Mouse (Mus musculus): ENCODE results near the gene Piezo1.

The Piezo1 gene

GRCm38 (mm10) chr8:122571153-122571552 is 20.0 kb upstream of the Piezo1 start:
- DNase-seq (ENCODE audit: low spot score in 2 of 2): no peak

- DNase-seq (ENCODE audit: low spot score in 2 of 2): no peak
Observed at GRCm38 (mm10) chr8:122569996-122570395, 18.9 kb upstream of the Piezo1 start.

DNA sequence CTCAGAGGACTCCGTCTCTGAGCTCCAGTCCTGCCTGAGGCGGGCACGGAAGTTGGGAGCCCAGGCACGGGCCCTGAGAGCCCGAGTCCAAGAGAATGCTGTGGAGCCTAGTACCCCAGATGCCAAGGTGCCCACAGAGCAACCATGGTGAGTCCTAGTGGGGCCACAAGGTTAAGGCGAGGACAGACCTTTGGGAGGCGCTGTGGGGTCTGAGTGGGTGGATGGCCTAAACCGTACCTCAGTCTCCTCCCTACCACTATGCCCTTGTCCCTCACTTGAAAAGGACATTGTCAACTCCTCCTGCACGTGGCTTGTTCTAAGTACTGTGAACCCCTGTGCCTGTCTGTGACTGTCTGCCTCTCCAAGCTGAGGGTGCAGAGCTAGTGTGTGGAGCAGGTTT is 18.2 kb upstream of the Piezo1 start:
- peak in 1 of 2 experiments; percentile 63 for DNase-seq (ENCODE audit: low spot score in 2 of 2)

DNA sequence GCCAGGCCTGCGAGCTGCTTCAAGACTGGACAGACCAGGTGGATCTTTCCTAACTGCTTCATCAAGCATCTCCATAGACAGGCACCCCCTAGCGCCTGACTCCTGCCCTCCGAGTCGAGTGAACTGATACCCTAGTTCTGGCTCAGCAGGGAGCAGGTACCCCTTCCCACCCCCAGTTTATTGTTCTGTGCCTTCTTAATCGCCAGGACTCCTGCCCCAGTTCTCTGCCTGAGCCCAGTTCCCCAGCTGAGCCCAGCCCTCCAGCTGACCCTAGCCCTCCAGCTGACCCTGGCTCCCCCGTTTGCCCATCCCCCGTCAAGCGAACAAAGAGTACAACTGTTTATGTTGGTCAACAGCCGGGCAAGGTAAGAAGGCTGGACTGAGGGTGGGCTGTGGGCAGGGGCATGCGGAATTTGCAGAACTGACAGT is 17.8 kb upstream of the Piezo1 start:
- DNase-seq (ENCODE audit: low spot score in 2 of 2): peak; percentile 58 to 69

GRCm38 (mm10) chr8:122568109-122568504 is 17.0 kb upstream of the Piezo1 start:
- DNase-seq (ENCODE audit: low spot score in 2 of 2): peak in 1 of 2 experiments; percentile 82

DNA sequence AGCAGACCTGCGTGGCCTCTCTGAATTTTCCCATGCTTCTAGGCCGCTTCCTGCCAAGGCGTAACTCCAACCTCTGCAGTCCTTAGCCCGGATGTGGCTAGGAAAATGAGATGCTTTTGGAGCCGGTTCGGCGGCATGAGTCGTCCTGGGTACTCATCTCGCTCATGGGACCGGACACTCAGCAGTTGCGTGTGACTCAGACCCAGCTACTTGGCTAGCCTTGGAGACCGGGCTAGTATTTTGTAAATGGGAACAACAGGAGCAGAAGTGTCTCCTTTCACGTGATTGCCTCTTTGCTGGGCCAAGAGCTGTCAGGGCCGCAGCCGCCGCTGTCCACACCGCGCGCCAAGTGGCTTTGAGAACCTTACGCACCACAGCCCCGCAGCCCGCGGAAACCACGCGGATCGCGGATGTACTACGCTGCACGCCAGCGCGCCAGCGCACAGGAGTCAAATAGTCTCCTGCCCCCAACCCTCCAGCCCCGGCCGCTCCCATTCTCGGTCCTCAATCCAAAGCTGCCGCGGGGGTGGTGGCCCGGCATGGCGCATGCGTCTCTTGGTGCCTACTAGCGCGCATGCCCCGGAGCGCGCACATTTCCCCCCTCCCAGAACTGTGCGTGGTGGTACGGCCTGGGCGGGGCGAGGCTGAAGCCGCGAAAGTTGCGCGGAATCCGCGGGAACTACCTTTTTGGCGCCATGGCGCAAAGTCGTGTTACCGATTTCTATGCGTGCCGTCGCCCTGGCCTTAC is 16.4 kb upstream of the Piezo1 start, which contains the start of gene Cdt1:
Gene Cdt1 (plus strand): TSS at position 655 of the 748 bp plus-strand sequence.
- peak; percentile 93 to 96 for DNase-seq (ENCODE audit: low spot score in 2 of 2)

DNA sequence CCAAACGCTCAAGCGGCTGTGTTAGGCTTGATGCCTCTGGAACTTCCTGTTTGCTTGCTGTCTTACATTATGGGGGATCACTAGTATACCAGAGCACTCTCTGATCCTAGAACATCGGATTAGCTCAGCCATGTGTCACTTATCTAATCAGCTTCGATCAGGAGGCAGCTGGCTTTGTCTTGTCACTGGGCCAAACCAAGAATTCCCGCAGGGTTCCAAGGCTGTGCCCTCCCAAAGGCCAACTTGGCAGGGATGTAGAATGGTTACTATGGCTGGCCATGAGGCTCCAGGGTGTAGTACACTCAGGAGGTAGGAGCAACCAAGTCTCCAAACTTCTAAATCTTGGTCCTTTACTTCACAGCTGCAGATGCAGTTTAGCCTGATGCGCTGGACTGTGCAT is 15.6 kb upstream of the Piezo1 start:
- DNase-seq (ENCODE audit: low spot score in 2 of 2): peak in 1 of 2 experiments; percentile 45

DNA sequence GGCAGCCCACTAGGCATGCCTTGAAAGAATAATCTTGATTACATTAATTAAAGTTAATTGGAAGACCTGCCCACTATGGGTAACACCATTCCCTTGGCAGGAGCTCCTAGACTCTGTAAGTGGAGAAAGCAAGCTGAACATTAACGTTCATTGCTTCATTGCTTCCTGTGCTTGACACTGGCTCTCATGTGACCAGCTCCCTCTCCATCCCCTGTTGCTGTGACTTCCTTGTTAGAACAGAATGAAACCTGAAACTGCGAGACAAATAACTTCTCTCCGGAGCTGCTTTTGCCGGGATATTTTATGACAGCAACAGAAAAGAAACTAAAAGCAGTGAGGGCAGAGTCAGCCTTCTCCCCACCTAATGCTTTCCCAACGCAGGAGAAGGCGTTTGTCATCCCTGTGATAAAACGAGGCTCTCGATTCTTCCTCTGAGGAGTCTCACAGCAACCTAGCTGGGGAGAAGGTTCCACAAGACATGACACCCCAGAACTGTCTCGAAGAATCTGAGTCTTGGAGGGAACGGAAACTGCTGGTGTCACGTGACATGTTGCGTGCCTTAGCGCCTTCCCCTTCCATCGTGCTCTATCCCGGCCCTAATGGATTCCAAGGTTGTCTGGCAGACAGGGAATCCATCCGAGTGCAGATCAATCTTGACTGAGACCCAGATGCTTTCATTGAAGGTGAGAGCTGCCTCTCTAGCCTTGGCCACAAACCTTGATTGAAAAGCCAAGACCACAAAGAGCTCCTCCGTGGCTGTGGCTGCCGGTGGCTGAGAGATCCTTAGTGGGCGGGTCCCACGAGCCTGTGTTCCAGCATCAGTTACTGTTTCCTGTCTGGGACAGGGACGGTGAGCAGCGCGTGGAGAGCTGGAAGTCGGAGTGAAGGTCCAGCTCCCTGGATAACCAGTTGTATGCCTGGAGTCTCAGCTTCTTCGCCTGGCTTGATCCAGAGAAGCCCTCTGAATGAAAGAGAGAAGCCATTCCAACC is 13.5 kb upstream of the Piezo1 start:
- DNase-seq (ENCODE audit: low spot score in 2 of 2): no peak

DNA sequence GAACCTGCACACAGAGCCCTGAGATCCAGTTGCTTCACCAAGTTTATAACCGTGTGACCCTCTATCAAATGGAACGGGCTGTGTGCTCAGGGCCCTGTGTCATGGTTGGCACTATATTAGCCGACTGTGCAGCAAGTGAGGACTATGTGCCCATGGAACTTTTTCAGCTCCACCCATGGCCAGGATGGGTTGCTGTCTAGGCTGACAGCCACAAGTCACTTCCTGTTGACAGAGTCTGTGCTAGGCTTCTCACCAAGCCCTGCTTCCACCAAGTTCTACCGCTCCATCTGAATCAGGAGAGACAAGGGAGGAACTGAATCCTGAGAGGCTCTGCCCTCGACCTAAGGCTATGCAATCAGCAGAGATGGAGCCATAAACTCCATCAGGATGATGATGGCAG is 10.1 kb upstream of the Piezo1 start:
- DNase-seq (ENCODE audit: low spot score in 2 of 2): no peak

GRCm38 (mm10) chr8:122558671-122559349 is 7.7 kb upstream of the Piezo1 start:
- no peak for DNase-seq (ENCODE audit: low spot score in 2 of 2)

DNA sequence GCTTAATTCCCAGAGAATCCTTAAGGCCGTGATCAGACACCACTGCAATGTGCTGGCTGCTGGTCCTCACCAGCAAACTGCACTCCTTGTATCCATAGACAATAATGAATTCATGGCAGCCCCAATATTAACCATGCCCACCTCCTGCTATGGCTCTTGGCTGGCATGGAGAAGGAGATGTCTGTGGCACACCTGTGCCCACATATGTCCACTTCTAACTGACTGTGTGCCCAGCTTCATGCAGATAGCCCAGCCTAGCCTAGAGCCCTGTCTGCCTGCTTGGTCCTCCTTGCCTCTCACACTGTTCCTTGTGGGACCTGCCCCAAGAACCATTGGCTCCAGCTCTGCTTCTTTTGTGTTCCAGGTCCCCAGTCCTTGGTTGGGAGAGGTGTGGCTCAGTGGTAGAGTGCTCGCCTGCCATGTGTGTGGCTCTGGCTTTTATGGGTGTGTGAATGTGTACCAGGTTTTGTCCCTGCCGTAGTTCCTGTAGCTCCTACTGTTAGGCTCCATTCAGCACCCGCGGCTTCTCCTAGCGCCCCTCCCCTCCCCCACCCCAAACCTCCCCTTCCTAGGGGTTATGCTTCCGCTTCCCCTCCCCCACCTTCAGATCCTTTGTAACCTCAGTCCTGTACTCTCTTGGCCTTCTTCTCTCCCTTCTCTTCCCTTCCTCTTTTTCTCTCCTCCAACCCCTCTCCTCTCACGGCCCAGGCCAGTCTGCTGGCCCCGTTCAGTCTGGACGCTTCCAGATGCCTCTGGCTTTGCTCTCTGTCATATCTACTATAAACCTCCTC is 6.3 kb upstream of the Piezo1 start:
- no peak for DNase-seq (ENCODE audit: low spot score in 2 of 2)

DNA sequence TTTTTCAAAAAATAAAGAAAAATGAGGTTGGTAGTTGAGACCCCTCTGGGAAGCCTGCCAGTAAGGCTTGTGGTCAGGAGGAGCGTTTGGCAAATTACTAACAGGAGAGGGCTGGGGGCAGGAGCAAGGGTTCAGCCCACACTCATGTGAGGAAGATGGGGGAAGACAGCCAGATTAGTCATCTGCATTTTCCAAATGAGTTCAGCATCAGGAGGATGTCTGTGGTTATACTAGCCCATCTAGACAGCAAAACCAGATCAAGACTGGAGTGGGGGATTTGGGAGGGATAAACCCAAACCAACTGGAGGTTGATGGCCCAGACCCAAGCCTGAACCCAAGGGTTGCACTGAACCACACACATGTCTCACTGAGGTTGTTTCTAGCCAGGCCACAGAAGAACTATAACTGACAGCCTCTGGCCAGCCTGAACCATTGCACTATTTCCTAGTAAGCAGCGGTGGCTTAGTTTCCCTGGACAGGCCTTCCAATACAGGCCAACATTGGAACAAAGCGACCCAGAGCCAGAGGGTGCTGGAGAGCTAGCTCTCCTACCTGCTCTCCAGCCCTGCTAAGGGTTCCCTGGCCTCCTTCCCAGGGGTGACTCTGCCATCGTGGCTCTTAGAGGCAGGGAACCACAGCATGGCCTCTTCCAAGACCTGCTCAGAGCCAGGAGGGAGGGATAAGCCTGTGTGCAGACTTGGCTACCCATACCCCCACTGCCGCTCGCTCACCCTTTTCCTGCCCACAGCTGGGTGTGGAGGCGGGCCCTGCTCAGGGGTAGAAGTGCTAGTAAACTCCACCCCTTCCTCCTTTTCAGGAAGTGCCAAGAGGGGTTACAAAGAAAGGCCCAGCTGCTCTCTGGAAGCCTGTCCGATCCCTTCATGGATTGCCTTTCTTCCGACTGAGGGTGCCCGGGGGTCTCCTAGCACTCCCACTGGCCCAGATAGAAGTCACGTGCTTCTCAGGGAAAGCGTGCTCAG is 5.2 kb upstream of the Piezo1 start:
- peak; percentile 60 to 79 for DNase-seq (ENCODE audit: low spot score in 2 of 2)

GRCm38 (mm10) chr8:122554786-122555185 is 3.7 kb upstream of the Piezo1 start:
- DNase-seq (ENCODE audit: low spot score in 2 of 2): no peak

GRCm38 (mm10) chr8:122550995-122551264 is 199 bp downstream of the Piezo1 start:
- no peak for DNase-seq (ENCODE audit: low spot score in 2 of 2)

DNA sequence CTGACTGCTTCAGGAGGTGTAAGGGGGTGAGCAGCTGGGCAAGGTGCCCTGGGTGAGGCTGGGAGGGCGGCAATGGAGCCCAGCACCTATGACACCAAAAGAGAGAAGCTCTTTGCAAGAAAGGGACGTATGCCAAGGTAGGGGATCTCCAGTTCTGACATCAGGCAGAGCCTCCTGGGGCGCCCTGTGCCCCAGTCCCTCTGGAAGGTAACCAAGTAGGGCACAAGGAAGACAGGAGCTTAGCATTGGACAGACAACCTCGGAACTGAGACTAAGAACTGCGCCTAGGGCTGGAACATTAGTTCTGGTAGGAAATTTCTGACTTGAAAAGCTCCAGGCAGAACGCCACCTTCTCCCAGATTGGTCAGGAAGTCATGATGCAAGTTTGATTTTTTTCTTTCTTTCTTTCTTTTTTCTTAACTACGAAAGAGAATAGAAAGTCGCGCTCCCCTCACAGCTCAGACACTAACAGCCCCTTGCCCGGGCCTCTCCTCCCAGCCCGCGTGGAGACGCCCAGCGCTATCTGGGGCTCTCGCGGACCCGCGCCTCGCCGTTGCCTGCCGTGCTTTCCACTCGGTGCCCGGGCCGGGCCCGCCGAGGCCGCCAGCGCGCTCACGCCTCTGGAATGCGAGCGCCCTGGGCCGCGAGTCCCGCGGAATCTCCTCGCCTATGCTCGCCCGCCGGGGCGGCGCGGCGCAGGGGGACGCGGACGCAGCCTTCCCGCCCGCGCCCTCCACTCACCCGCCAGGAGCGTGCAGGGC is 715 bp downstream of the Piezo1 start:
- DNase-seq (ENCODE audit: low spot score in 2 of 2): peak; percentile 59 to 69

DNA sequence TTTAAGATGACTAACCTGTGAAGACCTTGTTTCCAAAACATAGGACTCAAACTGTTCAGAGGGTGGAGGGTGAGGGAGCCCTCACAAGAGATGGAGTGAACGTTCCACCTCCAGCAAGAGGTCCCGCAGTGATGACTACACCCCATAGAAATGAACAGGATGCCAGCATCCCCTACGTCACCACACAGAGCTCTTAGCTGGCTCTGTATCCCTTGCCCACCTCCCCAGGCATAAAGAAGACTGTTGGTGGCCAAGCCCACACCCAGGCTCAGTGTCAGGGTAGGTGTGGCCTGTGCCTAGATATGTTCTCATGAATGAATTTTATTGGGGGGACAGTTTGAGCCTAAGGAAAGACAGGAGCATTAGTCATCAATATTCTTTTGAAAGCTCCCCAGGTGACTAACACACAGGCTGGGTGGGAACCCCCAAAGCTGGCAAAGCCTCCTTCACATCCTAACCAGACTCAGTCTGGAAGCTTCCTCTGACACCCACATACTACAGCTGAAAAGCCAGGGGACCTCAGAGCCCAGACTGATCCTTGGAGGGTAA is 2.2 kb downstream of the Piezo1 start:
- DNase-seq (ENCODE audit: low spot score in 2 of 2): no peak

DNA sequence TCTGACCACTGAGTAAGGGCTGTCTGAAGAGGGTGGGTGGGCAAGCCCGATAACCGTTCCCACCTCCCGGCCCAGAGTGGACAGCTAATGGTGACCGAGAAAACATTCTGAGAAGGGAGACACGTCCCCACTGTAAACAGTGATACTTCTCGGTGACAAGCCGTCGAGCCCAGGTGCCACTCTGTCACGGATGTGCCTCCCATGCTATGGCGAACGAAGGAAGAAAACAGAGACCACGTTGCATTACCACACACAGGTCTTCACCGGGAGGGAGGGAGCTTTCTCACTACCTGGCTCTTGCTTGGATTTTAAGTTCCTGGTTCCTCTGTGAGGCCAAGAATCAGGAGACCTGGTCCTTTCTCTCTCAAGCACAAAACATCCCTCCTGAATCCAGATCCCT is 2.8 kb downstream of the Piezo1 start:
- peak in 1 of 2 experiments; percentile 46 for DNase-seq (ENCODE audit: low spot score in 2 of 2)

GRCm38 (mm10) chr8:122547815-122548214 is 3.3 kb downstream of the Piezo1 start:
- DNase-seq (ENCODE audit: low spot score in 2 of 2): peak; percentile 64 to 80
